Mouse (Mus musculus) limb, embryonic 12.5 days (tissue): Measurements from ENCODE around the gene Ankrd34a. TPM values are rescaled to one million over a fixed set of nuclear protein-coding genes. Genes with fewer than 3 reads are reported as not detected.

Experiments used
- ATAC-seq: fragments of 200-750 bp; cut with Nextera tagmentation; 2 replicates; pipeline ENCODE4 v1.8.0; 2017; ENCODE audit warnings: low read depth, moderate TSS enrichment; ENCODE audit not compliant: insufficient number of reproducible peaks, insufficient read depth, low FRiP score, low TSS enrichment
- H3K27ac ChIP-seq: fragments of 300-500 bp; sonication (generic); 2 replicates; pipeline ENCODE4 v1.5.1; 2016; ENCODE audit warnings: mild to moderate bottlenecking, moderate library complexity
- H3K27me3 ChIP-seq: fragments of 300-500 bp; sonication (generic); 2 replicates; pipeline ENCODE4 v1.6.1; 2016; ENCODE audit warnings: mild to moderate bottlenecking, moderate library complexity
- H3K36me3 ChIP-seq: fragments of 300-500 bp; sonication (generic); 2 replicates; pipeline ENCODE4 v1.6.1; 2016; ENCODE audit warnings: mild to moderate bottlenecking, moderate library complexity
- H3K4me1 ChIP-seq: fragments of 300-500 bp; sonication (generic); replicated peaks from 2 replicates; pipeline ENCODE4 v1.6.1; 2016
- H3K4me2 ChIP-seq: fragments of 300-500 bp; sonication (generic); 2 replicates; pipeline ENCODE4 v1.6.1; 2016; ENCODE audit warnings: mild to moderate bottlenecking, moderate library complexity
- H3K4me3 ChIP-seq: fragments of 300-500 bp; sonication (generic); replicated peaks from 2 replicates; pipeline ENCODE4 v1.5.1; 2016; ENCODE audit warnings: mild to moderate bottlenecking
- H3K9ac ChIP-seq: fragments of 300-500 bp; sonication (generic); replicated peaks from 2 replicates; pipeline ENCODE4 v1.6.1; 2016; ENCODE audit warnings: mild to moderate bottlenecking, moderate library complexity
- H3K9me3 ChIP-seq: fragments of 300-500 bp; sonication (generic); 2 replicates; pipeline ENCODE4 v1.6.1; 2016; ENCODE audit warnings: mild to moderate bottlenecking, moderate library complexity
- WGBS: fragments of 180-500 bp; shearing (Covaris S2); methylation state at CpG from one replicate; pipeline ENCODE4 v1.1.7; 2016; 5-methylcytosine and 5-hydroxymethylcytosine counted together
- polyA plus RNA-seq: library from polyadenylated mRNA; unstranded; fragments of >200 nt; fragmentation: Nextera tagmentation; extraction: Ambion mirVana; gene quantifications from 2 replicates; pipeline ENCODE4 v1.2.1, GENCODE M21; 2016

Gene Ankrd34a
- polyA plus RNA-seq, 1 experiment from 2014 or later, result 2.2 TPM

DNA sequence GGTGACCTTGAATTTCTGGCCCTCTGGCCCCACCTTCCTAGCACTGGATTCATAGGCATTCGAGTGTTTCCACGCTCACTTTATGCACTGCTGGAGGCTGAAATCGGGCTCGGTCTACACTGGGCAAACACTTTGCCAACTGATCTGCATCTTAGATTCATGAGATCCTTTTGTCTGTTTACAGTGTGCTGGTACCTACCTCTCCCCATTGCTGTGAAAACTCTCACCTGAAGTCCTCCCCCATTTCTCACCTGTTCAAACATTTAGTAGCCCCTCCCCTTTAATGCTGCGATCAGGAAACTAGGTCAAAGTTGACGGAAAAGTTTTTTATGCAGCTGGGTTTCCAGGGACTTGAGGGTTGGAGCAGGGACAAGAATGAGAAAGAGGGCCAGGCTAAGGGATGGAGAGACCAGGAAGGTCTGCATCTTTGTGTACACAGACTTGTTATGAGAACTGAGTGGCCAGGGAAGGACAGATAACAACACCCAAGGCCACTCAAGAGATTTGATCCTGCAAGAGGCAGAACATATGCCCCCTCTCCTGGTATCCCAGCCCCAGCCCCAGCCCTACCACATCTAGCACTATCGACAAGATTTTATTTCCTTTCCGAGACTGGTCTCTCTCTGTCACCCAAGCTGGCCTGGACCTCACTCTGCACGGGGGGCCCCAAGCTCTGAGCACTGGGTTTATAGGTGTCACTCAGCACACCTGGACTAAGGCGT, 32.4 kb upstream of the Ankrd34a start:
- Histone ChIP-seq H3K4me3 (no peak overlapping the region), H3K27me3 (no peaks in the 10 kb centered on the region), H3K4me2 (no peak overlapping the region), H3K9ac (no peak overlapping the region), H3K36me3 (peaks cover 24% of the 10 kb centered on the region), H3K27ac (peak overlapping the region; percentile 67), H3K9me3 (no peaks in the 10 kb centered on the region), H3K4me1 (peaks cover 37% of the 10 kb centered on the region)
- WGBS, result 59% methylated on average over 10 of the region's 10 CpGs
- ATAC-seq, result 0 out of 2 replicates have a peak, but pooled peaks have one; percentile 56

GRCm38 (mm10) chr3:96564633-96565032, 31.8 kb upstream of the Ankrd34a start:
- H3K4me1 ChIP-seq, result peaks cover 31% of the 10 kb centered on the region
- no peaks in the 10 kb centered on the region for H3K27me3 ChIP-seq
- H3K36me3 ChIP-seq, result peaks cover 19% of the 10 kb centered on the region
- no peak overlapping the region for H3K4me3 ChIP-seq
- H3K9me3 ChIP-seq, result no peaks in the 10 kb centered on the region
- 49% methylated on average over 7 of the region's 7 CpGs for WGBS
- H3K4me2 ChIP-seq, result no peak overlapping the region
- H3K27ac ChIP-seq, result peak overlapping the region; percentile 67
- no peak overlapping the region for H3K9ac ChIP-seq
- ATAC-seq, result no peak

- H3K36me3 ChIP-seq, result peaks cover 15% of the 10 kb centered on the region
- H3K27ac ChIP-seq, result no peak overlapping the region
- no peaks in the 10 kb centered on the region for H3K27me3 ChIP-seq
- H3K9ac ChIP-seq, result no peak overlapping the region
- H3K4me1 ChIP-seq, result peaks cover 27% of the 10 kb centered on the region
- H3K4me3 ChIP-seq, result no peak overlapping the region
- WGBS, result 95% methylated on average over 2 of the region's 3 CpGs
- no peak overlapping the region for H3K4me2 ChIP-seq
- ATAC-seq, result no peak
- H3K9me3 ChIP-seq, result no peaks in the 10 kb centered on the region
Observed at GRCm38 (mm10) chr3:96565105-96565504, 31.3 kb upstream of the Ankrd34a start.

DNA sequence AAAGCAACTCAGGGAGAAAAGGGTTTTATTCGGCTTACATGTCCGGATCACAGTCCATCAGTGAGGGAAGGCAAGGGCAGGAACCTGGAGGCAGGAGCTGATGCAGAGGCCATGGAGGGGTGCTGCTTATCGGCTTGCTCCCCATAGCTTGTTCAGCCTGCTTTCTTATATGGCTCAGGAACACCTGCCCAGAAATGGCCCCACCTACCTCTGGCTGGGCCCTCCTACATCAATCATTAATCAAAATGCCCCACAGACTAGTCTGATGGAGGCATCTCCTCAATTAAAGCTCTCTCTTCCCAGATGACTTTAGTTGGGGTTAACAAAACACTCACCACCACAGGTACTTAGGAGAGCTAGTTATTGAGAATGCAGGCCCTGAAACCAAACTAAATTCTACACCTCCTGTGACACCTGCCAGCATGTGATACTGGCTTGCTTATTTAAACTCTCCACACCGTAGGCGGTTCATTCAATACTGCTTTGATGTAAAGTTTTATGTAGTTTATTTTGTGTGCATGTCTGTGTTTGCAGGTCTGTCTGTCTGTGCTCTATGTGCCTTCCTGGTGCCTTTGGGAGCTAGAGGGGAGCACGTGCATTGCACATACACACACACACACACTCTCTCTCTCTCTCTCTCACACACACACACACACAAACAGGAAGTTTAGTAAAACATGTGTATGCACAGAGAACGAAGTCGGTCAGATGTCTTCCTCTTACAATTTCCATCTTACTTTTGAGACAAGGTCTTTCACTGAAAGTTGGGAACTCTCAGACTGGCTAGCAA, 29.6 kb upstream of the Ankrd34a start:
- H3K36me3 ChIP-seq, result no peaks in the 10 kb centered on the region
- no peak overlapping the region for H3K4me3 ChIP-seq
- ATAC-seq, result no peak
- WGBS, result 85% methylated on average over 8 of the region's 8 CpGs
- no peak overlapping the region for H3K9ac ChIP-seq
- no peaks in the 10 kb centered on the region for H3K27me3 ChIP-seq
- no peaks in the 10 kb centered on the region for H3K9me3 ChIP-seq
- H3K4me2 ChIP-seq, result no peak overlapping the region
- peaks cover 13% of the 10 kb centered on the region for H3K4me1 ChIP-seq
- H3K27ac ChIP-seq, result no peak overlapping the region

GRCm38 (mm10) chr3:96568605-96569004, 27.8 kb upstream of the Ankrd34a start:
- Histone ChIP-seq H3K9ac (no peak overlapping the region), H3K9me3 (no peaks in the 10 kb centered on the region), H3K4me1 (peaks cover 12% of the 10 kb centered on the region), H3K4me3 (no peak overlapping the region), H3K27ac (no peak overlapping the region), H3K27me3 (no peaks in the 10 kb centered on the region), H3K36me3 (no peaks in the 10 kb centered on the region), H3K4me2 (no peak overlapping the region)
- WGBS, result 83% methylated on average over 8 of the region's 8 CpGs
- no peak for ATAC-seq

GRCm38 (mm10) chr3:96569506-96569905, 26.9 kb upstream of the Ankrd34a start:
- Histone ChIP-seq H3K27ac (no peak overlapping the region), H3K27me3 (no peaks in the 10 kb centered on the region), H3K4me2 (no peak overlapping the region), H3K36me3 (no peaks in the 10 kb centered on the region), H3K4me3 (no peak overlapping the region), H3K4me1 (peaks cover 3% of the 10 kb centered on the region), H3K9me3 (no peaks in the 10 kb centered on the region), H3K9ac (no peak overlapping the region)
- no peak for ATAC-seq
- WGBS, result 92% methylated on average over 13 of the region's 13 CpGs

- no peak overlapping the region for H3K4me3 ChIP-seq
- H3K27ac ChIP-seq, result no peak overlapping the region
- no peaks in the 10 kb centered on the region for H3K4me1 ChIP-seq
- no peak overlapping the region for H3K4me2 ChIP-seq
- no peaks in the 10 kb centered on the region for H3K9me3 ChIP-seq
- 81% methylated on average over 11 of the region's 11 CpGs for WGBS
- H3K27me3 ChIP-seq, result no peaks in the 10 kb centered on the region
- ATAC-seq, result no peak
- no peak overlapping the region for H3K9ac ChIP-seq
- H3K36me3 ChIP-seq, result no peaks in the 10 kb centered on the region
Observed at GRCm38 (mm10) chr3:96569966-96570605, 26.4 kb upstream of the Ankrd34a start.

- H3K27ac ChIP-seq, result no peak overlapping the region; the same call in 1 of the 2 replicates
- 71% methylated on average over 7 of the region's 7 CpGs for WGBS
- H3K36me3 ChIP-seq, result no peaks in the 10 kb centered on the region
- no peak overlapping the region for H3K9ac ChIP-seq
- H3K4me1 ChIP-seq, result no peaks in the 10 kb centered on the region
- H3K4me2 ChIP-seq, result no peak overlapping the region
- no peaks in the 10 kb centered on the region for H3K9me3 ChIP-seq
- no peak overlapping the region for H3K4me3 ChIP-seq
- no peaks in the 10 kb centered on the region for H3K27me3 ChIP-seq
- ATAC-seq, result no peak
Observed at GRCm38 (mm10) chr3:96570643-96571042, 25.8 kb upstream of the Ankrd34a start.

DNA sequence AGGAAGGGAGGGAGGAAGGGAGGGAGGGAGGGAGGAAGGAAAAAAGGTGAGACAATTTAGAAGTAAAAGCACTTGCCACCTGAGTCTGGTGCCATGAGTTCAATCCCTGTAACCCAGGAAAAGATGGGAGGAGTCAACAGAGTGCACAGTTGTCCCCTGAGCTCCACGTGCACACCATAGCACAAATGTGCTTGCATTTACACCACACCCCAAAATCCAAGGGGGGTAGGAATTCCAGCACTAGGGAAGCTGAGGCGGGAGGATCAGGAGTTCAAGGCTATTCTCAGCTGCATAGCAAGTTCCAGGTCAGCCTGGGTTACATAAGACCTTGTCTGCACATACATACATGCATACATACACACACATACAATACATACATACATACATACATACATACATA, 25.1 kb upstream of the Ankrd34a start:
- Histone ChIP-seq H3K4me1 (peaks cover 4% of the 10 kb centered on the region), H3K36me3 (no peaks in the 10 kb centered on the region), H3K27me3 (no peaks in the 10 kb centered on the region), H3K4me3 (no peak overlapping the region), H3K9me3 (no peaks in the 10 kb centered on the region), H3K27ac (no peak overlapping the region), H3K4me2 (no peak overlapping the region), H3K9ac (no peak overlapping the region)
- WGBS, result 74% methylated on average over 2 of the region's 2 CpGs
- no peak for ATAC-seq

DNA sequence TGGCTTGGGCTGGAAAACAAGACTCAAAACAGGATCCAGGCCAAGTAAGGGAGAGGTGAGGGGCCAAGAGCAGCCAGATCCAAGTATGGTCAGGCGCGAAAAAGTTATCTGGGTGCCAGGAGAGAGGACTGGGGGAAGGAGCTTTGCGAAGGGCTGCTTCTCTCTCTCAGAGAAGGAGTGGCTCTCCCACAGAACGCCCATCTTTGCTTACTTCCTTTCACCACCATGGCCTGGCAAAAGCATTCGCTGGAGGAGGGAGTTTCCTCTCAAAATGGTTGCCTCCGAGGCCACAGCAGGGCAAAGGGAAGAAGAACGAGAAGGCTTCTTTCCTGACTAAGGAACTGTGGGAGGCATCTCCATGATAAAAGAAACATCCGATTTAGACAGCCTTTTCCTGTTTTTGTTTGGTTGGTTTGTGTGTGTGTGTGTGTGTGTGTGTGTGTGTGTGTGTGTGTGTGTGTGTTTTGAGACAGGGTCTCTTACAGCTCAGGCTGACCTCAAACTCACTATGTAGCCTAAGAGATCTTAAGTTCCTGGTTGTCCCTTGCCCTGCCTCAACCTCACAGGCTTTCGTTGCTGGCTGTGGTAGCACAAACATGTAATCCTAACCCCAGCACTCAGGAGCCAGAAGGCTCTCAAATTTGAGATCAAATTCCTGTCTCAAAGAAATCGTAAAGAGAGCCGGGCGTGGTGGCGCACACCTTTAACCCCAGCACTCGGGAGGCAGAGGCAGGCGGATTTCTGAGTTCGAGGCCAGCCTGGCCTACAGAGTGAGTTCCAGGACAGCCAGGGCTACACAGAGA, 24.3 kb upstream of the Ankrd34a start:
- Histone ChIP-seq H3K4me1 (peaks cover 11% of the 10 kb centered on the region), H3K4me3 (no peak overlapping the region), H3K36me3 (no peaks in the 10 kb centered on the region), H3K9ac (no peak overlapping the region), H3K9me3 (no peaks in the 10 kb centered on the region), H3K27ac (no peak overlapping the region), H3K27me3 (no peaks in the 10 kb centered on the region), H3K4me2 (no peak overlapping the region)
- 79% methylated on average over 16 of the region's 16 CpGs for WGBS
- ATAC-seq, result no peak
